9 mouse cellular contexts compared by ENCODE assay signal in genomic region chr5:82966180-82966579, GRCm38 (mm10).
DNase-seq lines count a peak whose midpoint lies in the region; ATAC-seq and TF ChIP-seq lines count a peak whose summit lies in the region.
"Had no signal": no experiment of that assay in that cellular context is flagged by ENCODE, and none has a peak within 500 bp of the region (broad histone marks: within the 10 kb centered on the region; RNA-seq: fewer than 3 reads in every experiment).

No protein-coding gene starts in this region.

- TF ChIP-seq CTCF in stomach, postnatal 0 days (IDR thresholded peaks at IDR 0.05; ENCODE audit: low read depth), result no peak

- H3K27me3 ChIP-seq in midbrain, embryonic 16.5 days (ENCODE audit: control insufficient read depth, insufficient read depth, low read depth, low read length), result no peaks in the 10 kb centered on the region
- no peaks in the 10 kb centered on the region for H3K27me3 ChIP-seq in kidney, embryonic 16.5 days (ENCODE audit: insufficient read depth, low read length)
- H3K27me3 ChIP-seq in stomach, postnatal 0 days (ENCODE audit: control insufficient read depth, insufficient read depth, low read length), result no peaks in the 10 kb centered on the region
- H3K27me3 ChIP-seq: heart, embryonic 15.5 days had no signal

- H3K4me3 ChIP-seq in midbrain, embryonic 16.5 days (ENCODE audit: low read depth, low read length), result no peak overlapping the region
- H3K4me3 ChIP-seq in kidney, embryonic 16.5 days (ENCODE audit: low read length), result no peak overlapping the region
- no peak overlapping the region for H3K4me3 ChIP-seq in stomach, postnatal 0 days (ENCODE audit: low read depth, low read length)
- H3K4me3 ChIP-seq: heart, embryonic 15.5 days had no signal

- DNase-seq in adrenal gland, postnatal 10 days, result peak; percentile 50
- no peak for DNase-seq in adrenal gland, postnatal 25 days
- DNase-seq in brain, embryonic 18.5 days (ENCODE audit: low read depth, low spot score), result peak; percentile 66
- DNase-seq in gastrocnemius, adult 18-20 months (ENCODE audit: low spot score), result peak; percentile 53
- DNase-seq in layer of hippocampus, postnatal 10 days (ENCODE audit: low spot score in 2 of 2), result peak; percentile 38 to 52
- no peak for DNase-seq in stomach, postnatal 0 days (ENCODE audit: low spot score)

- ATAC-seq in midbrain, embryonic 16.5 days, result peak; percentile 91
- ATAC-seq in kidney, embryonic 16.5 days (ENCODE audit: low FRiP score, low TSS enrichment), result no peak
- no peak for ATAC-seq in stomach, postnatal 0 days (ENCODE audit: low FRiP score, low TSS enrichment)

- TF ChIP-seq EP300 in stomach, postnatal 0 days (optimal IDR thresholded peaks at IDR 0.05), result no peak

- H3K36me3 ChIP-seq in midbrain, embryonic 16.5 days (ENCODE audit: control insufficient read depth, insufficient read depth, low read length), result no peaks in the 10 kb centered on the region
- no peaks in the 10 kb centered on the region for H3K36me3 ChIP-seq in kidney, embryonic 16.5 days (ENCODE audit: insufficient read depth, low read length)
- H3K36me3 ChIP-seq in stomach, postnatal 0 days (ENCODE audit: control insufficient read depth, insufficient read depth, low read length), result no peaks in the 10 kb centered on the region
- H3K36me3 ChIP-seq: heart, embryonic 15.5 days had no signal

- no peak overlapping the region for H3K27ac ChIP-seq in midbrain, embryonic 16.5 days (ENCODE audit: low read length)
- no peak overlapping the region for H3K27ac ChIP-seq in kidney, embryonic 16.5 days (ENCODE audit: low read length)
- H3K27ac ChIP-seq in stomach, postnatal 0 days (replicated peaks), result no peak overlapping the region
- H3K27ac ChIP-seq: heart, embryonic 15.5 days had no signal

- H3K9me3 ChIP-seq in midbrain, embryonic 16.5 days (replicated peaks; ENCODE audit: control insufficient read depth, low read length, poor library complexity, severe bottlenecking), result no peaks in the 10 kb centered on the region
- H3K9me3 ChIP-seq in kidney, embryonic 16.5 days (ENCODE audit: low read length), result no peaks in the 10 kb centered on the region
- H3K9me3 ChIP-seq in stomach, postnatal 0 days (ENCODE audit: control insufficient read depth, low read length), result no peaks in the 10 kb centered on the region
- H3K9me3 ChIP-seq: heart, embryonic 15.5 days had no signal

- 21% methylated on average over 5 of the region's 5 CpGs for WGBS in midbrain, embryonic 16.5 days
- WGBS in kidney, embryonic 16.5 days, result 75% methylated on average over 5 of the region's 5 CpGs
- 45% methylated on average over 5 of the region's 5 CpGs for WGBS in stomach, postnatal 0 days

- H3K4me1 ChIP-seq in midbrain, embryonic 16.5 days (ENCODE audit: control insufficient read depth, insufficient read depth, low read length), result peaks cover 2% of the 10 kb centered on the region; the same call in 1 of the 2 replicates
- H3K4me1 ChIP-seq in kidney, embryonic 16.5 days (ENCODE audit: insufficient read depth, low read length), result no peaks in the 10 kb centered on the region
- H3K4me1 ChIP-seq in stomach, postnatal 0 days (replicated peaks; ENCODE audit: control insufficient read depth, insufficient read depth), result no peaks in the 10 kb centered on the region
- H3K4me1 ChIP-seq: heart, embryonic 15.5 days had no signal

- H3K9ac ChIP-seq in midbrain, embryonic 16.5 days (ENCODE audit: low read depth, low read length), result no peak overlapping the region
- H3K9ac ChIP-seq in kidney, embryonic 16.5 days (replicated peaks; ENCODE audit: low read length), result no peak overlapping the region
- no peak overlapping the region for H3K9ac ChIP-seq in stomach, postnatal 0 days (ENCODE audit: low read length)
- H3K9ac ChIP-seq: heart, embryonic 15.5 days had no signal

- no peak overlapping the region for H3K4me2 ChIP-seq in midbrain, embryonic 16.5 days (ENCODE audit: low read length)
- H3K4me2 ChIP-seq in kidney, embryonic 16.5 days (replicated peaks; ENCODE audit: low read depth, low read length), result no peak overlapping the region
- no peak overlapping the region for H3K4me2 ChIP-seq in stomach, postnatal 0 days (replicated peaks; ENCODE audit: low read depth)
- H3K4me2 ChIP-seq: heart, embryonic 15.5 days had no signal

Comparison
In these comparisons a context has a peak if more than half of its experiments do, and no peak if none do; other contexts are left out.
1. DNase-seq: peak in adrenal gland, postnatal 10 days (single experiment), brain, embryonic 18.5 days (single experiment), gastrocnemius, adult 18-20 months (single experiment) and layer of hippocampus, postnatal 10 days (2 of 2); none in adrenal gland, postnatal 25 days (single experiment) and stomach, postnatal 0 days (single experiment).